Mouse (Mus musculus) C2C12 (cell line): ENCODE measurements around the gene Lima1. TPM values are rescaled to one million over a fixed set of nuclear protein-coding genes. Genes with fewer than 3 reads are reported as not detected.
"Not testable (repeated sequence)": the region's sequence is repeated elsewhere in the genome, so short reads cannot be mapped to it uniquely, and the experiment has no call there.

Experiments
- H3K27me3 ChIP-seq: one replicate; pipeline ENCODE4 v1.6.1; 2011; ENCODE audit not compliant: control insufficient read depth, insufficient read depth, insufficient read length
- H3K36me3 ChIP-seq: one replicate; pipeline ENCODE4 v1.6.1; 2011; ENCODE audit not compliant: control insufficient read depth, insufficient read depth
- H3K4me3 ChIP-seq: one replicate; pipeline ENCODE4 v1.5.1; 2011; ENCODE audit warnings: mild to moderate bottlenecking, control low read depth; ENCODE audit not compliant: poor library complexity, insufficient read depth, severe bottlenecking
- H3K79me2 ChIP-seq: one replicate; pipeline ENCODE4 v1.6.1; 2011; ENCODE audit not compliant: control insufficient read depth, insufficient read depth
- H3K79me3 ChIP-seq: one replicate; pipeline ENCODE4 v1.6.1; 2011; ENCODE audit warnings: low read depth, control low read depth
- H3ac ChIP-seq: one replicate; pipeline ENCODE3; 2011; ENCODE audit warnings: low read depth; ENCODE audit not compliant: control insufficient read depth, insufficient read length
- CEBPB ChIP-seq: IDR thresholded peaks from one replicate; pipeline ENCODE4 v1.6.1; 2011; ENCODE audit warnings: low read depth, mild to moderate bottlenecking, control low read depth, moderate library complexity
- CTCF ChIP-seq: IDR thresholded peaks from one replicate; pipeline ENCODE4 v1.5.1; 2011; ENCODE audit not compliant: control insufficient read depth, insufficient read depth, insufficient read length
- FOSL1 ChIP-seq: IDR thresholded peaks from one replicate; pipeline ENCODE4 v1.8.0; 2011; ENCODE audit warnings: mild to moderate bottlenecking, low read length; ENCODE audit not compliant: poor library complexity, insufficient read depth, severe bottlenecking
- MAX ChIP-seq: IDR thresholded peaks from one replicate; pipeline ENCODE4 v1.6.1; 2011; ENCODE audit warnings: mild to moderate bottlenecking, control low read depth
- MYOD1 ChIP-seq: IDR thresholded peaks from one replicate; pipeline ENCODE4 v1.6.1; 2011; ENCODE audit warnings: low read depth; ENCODE audit not compliant: control insufficient read depth, insufficient read length
- MYOG ChIP-seq: IDR thresholded peaks from one replicate; pipeline ENCODE4 v1.6.1; 2011; ENCODE audit not compliant: control insufficient read depth, insufficient read length; ENCODE audit errors: extremely low read depth
- USF1 ChIP-seq: IDR thresholded peaks from one replicate; pipeline ENCODE4 v1.6.1; 2011; ENCODE audit warnings: low read depth, mild to moderate bottlenecking, control low read depth, moderate library complexity
- polyA plus RNA-seq: library from polyadenylated mRNA; unstranded; fragments of >200 nt; fragmentation: generic; extraction: Trizol; gene quantifications from one replicate; pipeline ENCODE4 v1.2.1, GENCODE M21; 2012; ENCODE audit warnings: missing spikeins

Lima1 gene
- polyA plus RNA-seq, 1 experiment = 130 TPM

DNA sequence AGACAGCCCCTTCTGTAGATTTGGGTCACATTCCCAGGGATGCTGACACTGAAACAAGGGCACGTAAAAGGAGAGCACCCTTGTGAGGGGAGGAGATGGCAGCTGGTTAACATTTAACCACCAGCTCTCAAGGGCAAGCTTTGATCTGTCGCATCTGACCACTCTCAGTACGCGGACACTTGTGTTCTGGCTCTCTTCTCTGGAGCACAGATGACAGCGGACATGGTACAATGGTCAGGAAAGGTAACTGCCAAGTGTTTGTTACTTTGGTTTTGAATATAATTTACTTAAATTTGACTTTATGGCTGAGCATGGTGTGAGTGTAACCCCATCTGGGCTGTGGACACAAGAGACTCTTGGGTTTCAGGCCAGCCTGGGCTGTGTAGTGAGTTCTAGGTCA, 27.5 kb upstream of the Lima1 start:
- TF ChIP-seq MYOD1 = no peak
- TF ChIP-seq MYOG = no peak
- TF ChIP-seq FOSL1 = no peak
- TF ChIP-seq CEBPB = no peak
- no peak for TF ChIP-seq MAX
- H3K36me3 ChIP-seq = no peaks in the 10 kb centered on the region
- H3K27me3 ChIP-seq = no peaks in the 10 kb centered on the region
- H3ac ChIP-seq = no peak overlapping the region
- no peaks in the 10 kb centered on the region for H3K79me3 ChIP-seq
- no peak overlapping the region for H3K4me3 ChIP-seq
- H3K79me2 ChIP-seq = no peaks in the 10 kb centered on the region

GRCm38 (mm10) chr15:99896621-99897020, 21.4 kb upstream of the Lima1 start:
- Histone ChIP-seq H3K4me3 (no peak overlapping the region), H3ac (no peak overlapping the region), H3K79me2 (no peaks in the 10 kb centered on the region), H3K27me3 (no peaks in the 10 kb centered on the region), H3K79me3 (no peaks in the 10 kb centered on the region), H3K36me3 (no peaks in the 10 kb centered on the region)
- TF ChIP-seq MYOD1 (no peak), USF1 (no peak), CTCF (no peak), MAX (no peak), MYOG (no peak), CEBPB (no peak), FOSL1 (no peak)

GRCm38 (mm10) chr15:99891355-99891754, 16.1 kb upstream of the Lima1 start:
- Histone ChIP-seq H3K79me2 (no peaks in the 10 kb centered on the region), H3K27me3 (no peaks in the 10 kb centered on the region), H3K36me3 (no peaks in the 10 kb centered on the region), H3K79me3 (no peaks in the 10 kb centered on the region), H3ac (no peak overlapping the region), H3K4me3 (no peak overlapping the region)
- TF ChIP-seq USF1 = no peak
- TF ChIP-seq MYOD1 = no peak
- no peak for TF ChIP-seq MYOG

GRCm38 (mm10) chr15:99890412-99891236, 15.4 kb upstream of the Lima1 start:
- no peaks in the 10 kb centered on the region for H3K79me3 ChIP-seq
- H3K36me3 ChIP-seq = no peaks in the 10 kb centered on the region
- H3K4me3 ChIP-seq = no peak overlapping the region
- no peaks in the 10 kb centered on the region for H3K27me3 ChIP-seq
- no peaks in the 10 kb centered on the region for H3K79me2 ChIP-seq
- H3ac ChIP-seq = no peak overlapping the region
- TF ChIP-seq CEBPB = no peak
- no peak for TF ChIP-seq MAX
- no peak for TF ChIP-seq USF1
- TF ChIP-seq CTCF = no peak

DNA sequence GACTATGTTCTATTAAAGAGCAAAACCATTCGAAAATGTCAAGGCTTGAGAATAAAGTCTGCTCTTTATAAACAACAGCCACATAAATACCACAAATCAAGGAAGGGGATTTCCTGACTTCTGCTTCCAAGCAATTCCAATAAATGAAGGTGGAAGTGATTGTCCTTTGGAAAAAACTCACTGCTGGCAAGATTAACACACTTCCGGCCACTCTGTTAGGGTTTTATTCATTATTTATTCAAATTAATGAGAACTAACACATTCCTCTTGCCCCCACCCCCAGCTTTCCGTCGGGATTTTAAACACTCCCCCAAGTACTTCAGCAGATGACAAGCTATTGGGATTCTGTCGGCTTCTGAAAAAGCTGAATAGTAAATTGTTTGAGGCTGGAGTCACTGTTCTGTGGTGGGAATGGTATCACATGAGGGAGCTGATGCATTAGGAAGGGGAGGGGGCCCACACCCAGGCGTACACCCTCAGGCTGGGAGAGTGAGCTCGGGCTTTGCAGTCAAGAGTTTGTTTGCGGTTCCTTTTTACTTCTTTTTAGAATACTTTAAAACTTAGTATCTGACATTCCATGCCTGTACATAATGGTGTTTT, 14.1 kb upstream of the Lima1 start:
- no peak overlapping the region for H3K4me3 ChIP-seq
- H3ac ChIP-seq = no peak overlapping the region
- TF ChIP-seq MYOD1 = no peak
- TF ChIP-seq MYOG = no peak
- TF ChIP-seq USF1 = no peak
- no peak for TF ChIP-seq CTCF
- TF ChIP-seq MAX = no peak
- TF ChIP-seq CEBPB = no peak
- TF ChIP-seq FOSL1 = no peak
- no peaks in the 10 kb centered on the region for H3K36me3 ChIP-seq
- H3K27me3 ChIP-seq = no peaks in the 10 kb centered on the region
- no peaks in the 10 kb centered on the region for H3K79me2 ChIP-seq
- H3K79me3 ChIP-seq = no peaks in the 10 kb centered on the region

GRCm38 (mm10) chr15:99887130-99887529, 11.9 kb upstream of the Lima1 start:
- not testable (repeated sequence) for H3K36me3 ChIP-seq, H3ac ChIP-seq, H3K79me3 ChIP-seq, H3K79me2 ChIP-seq, H3K27me3 ChIP-seq, H3K4me3 ChIP-seq
